Mouse (Mus musculus) kidney, embryonic 15.5 days (tissue): Measurements from ENCODE around the gene Apoa2. TPM values are rescaled to one million over a fixed set of nuclear protein-coding genes. Genes with fewer than 3 reads are reported as not detected.

Source experiments
- ATAC-seq: fragments of 200-750 bp; cut with Nextera tagmentation; replicated peaks from 2 replicates; pipeline ENCODE4 v1.8.0; 2017; ENCODE audit warnings: moderate TSS enrichment; ENCODE audit not compliant: low FRiP score
- H3K27ac ChIP-seq: fragments of 300-500 bp; sonication (generic); 2 replicates; pipeline ENCODE4 v1.5.1; 2015; ENCODE audit warnings: mild to moderate bottlenecking, inconsistent platforms
- H3K27me3 ChIP-seq: fragments of 300-500 bp; sonication (generic); 2 replicates; pipeline ENCODE4 v1.6.1; 2015; ENCODE audit warnings: inconsistent platforms
- H3K36me3 ChIP-seq: fragments of 300-500 bp; sonication (generic); 2 replicates; pipeline ENCODE4 v1.6.1; 2015; ENCODE audit warnings: inconsistent platforms
- H3K4me1 ChIP-seq: fragments of 300-500 bp; sonication (generic); 2 replicates; pipeline ENCODE4 v1.6.1; 2015; ENCODE audit warnings: inconsistent platforms
- H3K4me2 ChIP-seq: fragments of 300-500 bp; sonication (generic); 2 replicates; pipeline ENCODE4 v1.6.1; 2015; ENCODE audit warnings: moderate library complexity, mild to moderate bottlenecking, inconsistent platforms
- H3K4me3 ChIP-seq: fragments of 300-500 bp; sonication (generic); replicated peaks from 2 replicates; pipeline ENCODE4 v1.5.1; 2015; ENCODE audit warnings: mild to moderate bottlenecking, inconsistent platforms
- H3K9ac ChIP-seq: fragments of 300-500 bp; sonication (generic); 2 replicates; pipeline ENCODE4 v1.6.1; 2015; ENCODE audit warnings: mild to moderate bottlenecking, inconsistent platforms
- H3K9me3 ChIP-seq: fragments of 300-500 bp; sonication (generic); replicated peaks from 2 replicates; pipeline ENCODE4 v1.6.1; 2016; ENCODE audit warnings: inconsistent platforms
- WGBS: fragments of 180-500 bp; shearing (Covaris S2); methylation state at CpG from one replicate; pipeline ENCODE4 v1.1.7; 2015; ENCODE audit warnings: mixed read lengths; 5-methylcytosine and 5-hydroxymethylcytosine counted together
- polyA plus RNA-seq: library from polyadenylated mRNA; unstranded; fragments of >200 nt; fragmentation: Nextera tagmentation; extraction: Ambion mirVana; gene quantifications from 2 replicates; pipeline ENCODE4 v1.2.1, GENCODE M21; 2015

Gene Apoa2
- polyA plus RNA-seq, result 45.5 and 97.5 TPM in 2 replicates

DNA sequence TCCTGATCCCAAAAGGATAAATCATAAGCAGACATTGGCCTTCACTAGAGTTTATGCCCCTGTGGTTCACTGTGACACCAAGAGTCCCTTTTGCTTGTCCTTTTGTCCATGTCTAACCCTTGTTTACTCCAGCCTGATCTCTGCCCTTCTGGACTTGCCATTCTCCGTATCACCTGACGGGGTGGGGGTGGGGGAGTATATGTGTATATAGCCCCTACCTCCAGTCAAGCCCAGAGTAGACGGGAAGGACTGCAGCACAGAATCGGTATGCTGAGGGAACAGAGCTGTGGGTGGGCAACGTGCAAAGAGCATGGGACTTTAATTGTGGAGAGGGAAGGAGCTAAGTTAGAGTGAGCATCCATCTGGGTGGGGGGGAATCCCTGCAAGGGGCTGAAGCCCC, at the start of gene Apoa2:
Gene Apoa2 (plus strand): TSS at position 198 of the 400 bp plus-strand sequence.
- no peak for ATAC-seq
- no peak within 1 kb of the TSS for H3K27ac ChIP-seq
- H3K9ac ChIP-seq, result no peak within 1 kb of the TSS
- H3K4me1 ChIP-seq, result peaks cover 24% of the 10 kb centered on the region
- no peak within 1 kb of the TSS for H3K4me3 ChIP-seq
- no peaks in the 10 kb centered on the region for H3K27me3 ChIP-seq
- no peak within 1 kb of the TSS for H3K4me2 ChIP-seq
- no peaks in the 10 kb centered on the region for H3K9me3 ChIP-seq
- WGBS, result 69% methylated on average over 5 of the region's 5 CpGs
- H3K36me3 ChIP-seq, result peaks cover 6% of the 10 kb centered on the region

DNA sequence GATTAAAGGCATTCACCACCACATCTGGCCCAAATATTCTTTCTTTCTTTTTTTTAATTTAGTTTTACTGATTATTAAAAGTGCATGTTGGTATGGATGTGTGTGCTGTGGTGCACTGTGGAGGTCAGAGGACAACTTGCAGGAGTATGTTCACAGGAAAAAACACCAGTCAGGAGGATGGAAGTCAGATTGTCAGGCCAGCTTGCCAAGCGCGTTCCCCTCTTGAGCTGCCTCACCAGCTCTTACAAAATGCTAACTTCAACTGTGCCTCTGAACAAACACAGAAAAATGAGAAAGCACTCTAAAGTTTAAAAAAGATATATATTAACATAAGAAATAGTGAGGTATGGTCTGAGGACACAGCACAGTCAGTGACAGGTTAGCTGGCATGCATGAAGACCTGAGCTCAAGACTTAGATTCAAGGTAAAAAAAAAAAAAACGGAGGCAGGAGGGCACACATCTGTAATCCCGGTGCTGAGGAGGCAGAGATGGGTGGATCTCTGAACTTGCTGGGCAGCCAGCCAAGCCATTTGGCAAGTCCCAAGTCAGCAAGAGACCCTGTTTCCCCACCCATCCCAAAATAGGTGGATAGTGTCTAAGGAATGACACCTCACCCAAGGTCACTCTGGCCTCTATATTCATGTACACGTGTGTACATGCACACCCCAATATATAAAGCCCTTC, 45.2 kb upstream of the Apoa2 start:
- H3K4me2 ChIP-seq, result no peak overlapping the region
- H3K36me3 ChIP-seq, result no peaks in the 10 kb centered on the region
- H3K4me1 ChIP-seq, result no peaks in the 10 kb centered on the region
- H3K27ac ChIP-seq, result no peak overlapping the region
- 64% methylated on average over 5 of the region's 5 CpGs for WGBS
- H3K9ac ChIP-seq, result no peak overlapping the region
- no peak overlapping the region for H3K4me3 ChIP-seq
- no peaks in the 10 kb centered on the region for H3K27me3 ChIP-seq
- no peaks in the 10 kb centered on the region for H3K9me3 ChIP-seq
- ATAC-seq, result no peak

DNA sequence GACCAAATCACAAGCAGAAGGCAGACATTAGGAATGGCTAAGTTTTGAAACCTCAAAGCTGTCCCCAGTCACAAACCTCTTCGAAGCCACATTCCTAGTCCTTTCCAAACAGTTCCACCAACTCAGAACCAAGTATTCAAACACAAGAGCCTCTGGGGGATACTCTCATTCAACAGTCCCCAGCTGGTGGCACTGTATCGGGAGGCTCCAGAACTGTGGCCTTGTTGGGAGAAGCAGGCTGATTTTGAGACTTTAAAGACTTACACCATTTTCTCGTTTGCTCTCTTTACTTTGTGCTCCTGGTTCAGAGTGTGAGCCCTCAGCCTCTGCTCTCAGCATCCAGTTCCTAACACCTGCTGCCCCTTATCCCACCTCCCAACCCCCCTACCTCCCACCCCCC, 41.8 kb upstream of the Apoa2 start:
- Histone ChIP-seq H3K36me3 (no peaks in the 10 kb centered on the region), H3K9me3 (no peaks in the 10 kb centered on the region), H3K4me2 (no peak overlapping the region), H3K27ac (no peak overlapping the region), H3K4me3 (no peak overlapping the region), H3K27me3 (no peaks in the 10 kb centered on the region), H3K4me1 (no peaks in the 10 kb centered on the region), H3K9ac (no peak overlapping the region)
- WGBS, result 81% methylated on average over 3 of the region's 3 CpGs
- no peak for ATAC-seq

DNA sequence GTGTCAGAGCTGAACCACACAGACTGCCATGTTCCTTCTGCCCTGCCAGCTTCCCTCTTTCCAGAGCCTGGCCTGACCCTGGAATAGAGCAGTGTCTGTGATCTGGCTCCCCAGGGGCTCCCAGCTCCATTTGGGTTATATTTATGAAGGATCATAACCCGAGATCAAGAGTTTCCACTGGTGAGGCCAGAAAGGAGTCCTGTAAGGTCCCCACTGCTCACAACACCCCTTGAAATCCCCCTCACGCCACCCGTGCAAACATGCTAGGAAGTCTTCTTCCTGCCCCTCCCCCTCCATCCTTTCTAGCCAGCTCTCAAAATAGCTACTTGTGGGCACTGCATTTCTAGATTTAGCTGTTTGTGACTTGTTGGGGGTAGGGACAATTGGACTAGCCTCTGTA, 41.2 kb upstream of the Apoa2 start:
- Histone ChIP-seq H3K27ac (peak overlapping the region; percentile 42; the same call in 1 of the 2 replicates), H3K36me3 (no peaks in the 10 kb centered on the region), H3K4me2 (no peak overlapping the region), H3K27me3 (no peaks in the 10 kb centered on the region), H3K4me3 (no peak overlapping the region), H3K9me3 (no peaks in the 10 kb centered on the region), H3K9ac (no peak overlapping the region), H3K4me1 (no peaks in the 10 kb centered on the region)
- ATAC-seq, result no peak
- WGBS, result 71% methylated on average over 3 of the region's 3 CpGs

DNA sequence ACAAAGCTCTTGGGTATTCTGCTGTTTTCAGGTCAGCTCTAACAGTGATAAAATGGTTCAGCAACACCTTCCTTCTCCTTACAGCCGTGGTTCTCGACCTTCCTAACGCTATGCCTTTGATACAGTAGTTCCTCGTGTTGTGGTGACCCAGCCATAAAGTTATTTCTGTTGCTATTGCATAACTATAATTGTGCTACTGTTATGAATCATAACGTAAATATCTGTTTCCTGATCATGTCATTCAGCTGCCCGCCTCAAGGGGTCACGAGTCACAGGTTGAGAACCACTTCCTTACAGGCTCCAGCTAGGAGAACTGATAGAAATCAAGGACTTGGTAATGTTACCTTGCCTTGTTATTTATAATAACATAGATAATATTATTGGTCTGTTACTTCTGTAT, 40.5 kb upstream of the Apoa2 start:
- ATAC-seq, result no peak
- H3K4me2 ChIP-seq, result no peak overlapping the region
- no peak overlapping the region for H3K4me3 ChIP-seq
- H3K36me3 ChIP-seq, result no peaks in the 10 kb centered on the region
- H3K27me3 ChIP-seq, result no peaks in the 10 kb centered on the region
- H3K4me1 ChIP-seq, result peaks cover 5% of the 10 kb centered on the region
- H3K9ac ChIP-seq, result no peak overlapping the region
- H3K9me3 ChIP-seq, result no peaks in the 10 kb centered on the region
- no peak overlapping the region for H3K27ac ChIP-seq
- 68% methylated on average over 7 of the region's 7 CpGs for WGBS

DNA sequence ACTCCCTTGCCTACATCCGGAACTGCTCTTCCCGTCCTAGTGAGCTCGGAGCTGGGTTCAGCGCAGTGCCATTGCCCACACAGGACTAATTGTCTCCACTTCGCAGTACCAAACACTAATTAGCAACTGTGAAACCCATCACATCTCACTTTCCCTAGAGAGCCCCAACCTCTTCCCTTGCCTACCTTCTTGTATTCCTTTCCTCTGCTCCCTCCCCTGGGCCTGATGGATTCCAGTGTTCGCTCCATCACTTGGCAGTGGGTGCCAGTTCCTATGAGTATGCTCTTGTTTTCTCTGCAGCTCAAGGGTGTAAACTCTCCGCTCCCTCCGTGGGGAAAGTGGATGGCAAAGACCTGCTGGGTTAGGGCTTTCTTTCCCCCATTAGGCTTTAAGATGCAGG, 39.2 kb upstream of the Apoa2 start:
- WGBS, result 67% methylated on average over 8 of the region's 8 CpGs
- ATAC-seq, result no peak
- Histone ChIP-seq H3K27ac (no peak overlapping the region), H3K27me3 (peaks cover 2% of the 10 kb centered on the region; the same call in 1 of the 2 replicates), H3K4me1 (peaks cover 12% of the 10 kb centered on the region), H3K9me3 (no peaks in the 10 kb centered on the region), H3K9ac (no peak overlapping the region), H3K4me3 (no peak overlapping the region), H3K36me3 (no peaks in the 10 kb centered on the region), H3K4me2 (no peak overlapping the region)

DNA sequence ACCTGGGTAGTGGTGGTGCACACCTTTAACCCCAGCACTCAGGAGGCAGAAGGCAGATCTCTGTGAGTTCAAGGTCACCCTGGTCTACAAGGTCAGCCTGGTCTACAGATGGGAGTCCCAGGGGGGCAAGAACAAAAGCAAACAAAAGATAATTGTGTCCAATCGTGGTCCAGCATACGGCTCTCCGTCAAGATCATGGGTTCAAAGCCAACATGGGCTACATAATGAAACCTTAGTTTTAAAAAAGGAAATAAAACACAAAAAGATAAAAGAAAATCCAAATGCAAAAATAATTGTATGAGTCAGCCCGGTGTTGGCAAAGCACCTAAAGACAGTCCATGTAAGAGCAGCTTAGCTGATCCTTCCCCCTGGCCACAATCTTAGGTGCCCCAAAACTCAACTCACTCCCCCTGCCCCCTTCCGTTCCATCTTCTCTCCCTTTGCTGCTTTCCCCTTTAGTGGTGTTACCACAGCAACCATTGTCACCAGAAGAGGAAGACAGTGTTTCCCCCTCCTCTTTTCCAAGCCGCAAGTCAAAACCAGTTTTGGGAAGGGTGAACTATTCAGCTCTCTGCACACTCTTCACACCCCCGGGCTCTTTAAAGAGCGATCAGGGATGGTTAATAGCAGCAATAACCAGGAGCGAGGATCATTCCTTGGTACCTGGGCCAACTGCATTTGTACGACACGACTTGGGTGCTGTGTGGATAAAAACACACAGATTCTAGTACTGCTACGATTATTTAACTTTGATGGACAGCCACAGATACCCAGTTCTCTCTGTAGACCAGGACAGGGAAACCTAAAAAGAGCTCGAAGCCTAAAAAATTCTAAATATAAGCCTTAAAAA, 36.8 kb upstream of the Apoa2 start:
- H3K27ac ChIP-seq, result no peak overlapping the region
- H3K27me3 ChIP-seq, result peaks cover 25% of the 10 kb centered on the region
- no peaks in the 10 kb centered on the region for H3K36me3 ChIP-seq
- H3K9me3 ChIP-seq, result no peaks in the 10 kb centered on the region
- 60% methylated on average over 13 of the region's 13 CpGs for WGBS
- peaks cover 17% of the 10 kb centered on the region for H3K4me1 ChIP-seq
- no peak overlapping the region for H3K4me3 ChIP-seq
- H3K9ac ChIP-seq, result no peak overlapping the region
- H3K4me2 ChIP-seq, result no peak overlapping the region
- ATAC-seq, result no peak

DNA sequence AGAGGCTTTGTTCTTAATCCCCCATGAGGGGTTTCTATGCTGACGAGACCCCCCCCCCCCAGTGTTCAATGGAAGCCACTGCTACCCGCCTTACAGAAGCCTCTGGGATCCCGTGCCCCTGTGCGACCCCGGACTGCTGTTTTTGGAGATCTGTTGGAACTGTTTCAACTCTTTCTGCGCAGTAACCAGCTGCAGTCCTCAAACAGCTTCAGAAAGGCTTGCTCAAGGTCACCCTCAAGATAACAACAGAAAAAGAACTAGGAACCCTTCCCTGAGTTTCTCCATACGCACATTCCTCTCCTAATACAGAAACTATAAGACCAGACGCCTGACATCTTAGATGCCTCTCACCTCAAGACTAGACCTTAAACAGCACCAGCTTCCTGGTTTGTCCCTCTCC, 35.8 kb upstream of the Apoa2 start:
- Histone ChIP-seq H3K9me3 (no peaks in the 10 kb centered on the region), H3K4me3 (no peak overlapping the region), H3K9ac (no peak overlapping the region), H3K4me2 (0 out of 2 replicates have a peak overlapping the region, but pooled peaks have one; percentile 31), H3K36me3 (no peaks in the 10 kb centered on the region), H3K4me1 (peaks cover 26% of the 10 kb centered on the region), H3K27me3 (peaks cover 35% of the 10 kb centered on the region), H3K27ac (0 out of 2 replicates have a peak overlapping the region, but pooled peaks have one; percentile 7)
- ATAC-seq, result no peak
- 41% methylated on average over 8 of the region's 8 CpGs for WGBS

DNA sequence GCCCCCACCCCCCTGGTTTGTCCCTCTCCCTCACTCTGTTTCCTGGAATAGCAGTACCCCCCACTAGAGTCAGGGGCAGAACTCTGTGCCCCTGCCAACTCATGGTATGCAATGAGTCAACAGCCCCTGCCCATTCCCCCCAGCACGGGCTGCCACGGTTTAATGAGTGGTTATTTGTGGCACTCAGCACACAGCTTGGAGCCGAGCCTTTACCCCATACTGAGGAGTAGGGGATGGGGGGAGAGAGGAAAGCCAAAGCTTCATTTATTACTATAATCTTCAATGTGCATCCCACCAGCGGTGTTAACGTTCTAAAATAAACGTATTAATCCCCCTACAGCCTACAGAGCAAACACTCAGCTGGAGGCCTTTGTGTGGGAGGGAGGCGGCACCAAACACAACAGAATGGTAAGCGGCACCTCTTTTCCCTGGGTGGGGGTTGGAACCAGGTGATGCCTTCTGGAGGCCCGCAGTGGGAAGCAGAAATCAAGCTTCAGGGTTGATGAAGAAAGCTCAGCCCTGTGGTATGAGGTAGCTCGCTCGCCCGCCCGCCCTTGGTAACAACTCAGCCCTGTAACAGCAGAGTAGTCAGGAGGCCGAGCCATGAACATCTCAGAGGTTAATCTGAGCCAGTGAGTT, 35.3 kb upstream of the Apoa2 start:
- H3K27ac ChIP-seq, result 0 out of 2 replicates have a peak overlapping the region, but pooled peaks have one; percentile 7
- no peak overlapping the region for H3K4me3 ChIP-seq
- H3K9me3 ChIP-seq, result no peaks in the 10 kb centered on the region
- H3K4me2 ChIP-seq, result no peak overlapping the region
- no peak overlapping the region for H3K9ac ChIP-seq
- H3K4me1 ChIP-seq, result peaks cover 28% of the 10 kb centered on the region
- no peak for ATAC-seq
- H3K27me3 ChIP-seq, result peaks cover 40% of the 10 kb centered on the region
- H3K36me3 ChIP-seq, result no peaks in the 10 kb centered on the region
- 47% methylated on average over 14 of the region's 14 CpGs for WGBS

DNA sequence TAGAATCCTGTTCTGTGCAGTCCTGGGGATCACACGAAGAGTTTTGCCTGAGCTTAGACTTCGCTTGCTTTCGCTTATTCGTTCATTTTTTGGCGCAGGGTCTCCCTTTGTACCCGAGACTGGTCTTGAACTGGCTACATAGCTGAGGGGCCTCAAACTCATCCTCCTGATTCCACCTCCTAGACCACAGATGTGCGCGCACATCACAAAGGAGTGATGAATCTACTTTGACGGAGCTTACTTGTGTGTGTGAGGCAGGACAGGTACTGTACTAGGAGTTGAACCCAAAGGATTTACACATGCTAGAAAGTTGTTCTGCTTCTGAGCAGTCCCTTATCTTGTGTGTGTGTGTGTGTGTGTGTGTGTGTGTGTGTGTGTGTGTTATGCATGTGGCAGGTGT, 34.0 kb upstream of the Apoa2 start:
- Histone ChIP-seq H3K9me3 (no peaks in the 10 kb centered on the region), H3K27me3 (peaks cover 53% of the 10 kb centered on the region), H3K36me3 (no peaks in the 10 kb centered on the region), H3K4me2 (no peak overlapping the region), H3K27ac (no peak overlapping the region), H3K4me1 (peaks cover 36% of the 10 kb centered on the region), H3K4me3 (no peak overlapping the region), H3K9ac (no peak overlapping the region)
- 96% methylated on average over 9 of the region's 9 CpGs for WGBS
- no peak for ATAC-seq

DNA sequence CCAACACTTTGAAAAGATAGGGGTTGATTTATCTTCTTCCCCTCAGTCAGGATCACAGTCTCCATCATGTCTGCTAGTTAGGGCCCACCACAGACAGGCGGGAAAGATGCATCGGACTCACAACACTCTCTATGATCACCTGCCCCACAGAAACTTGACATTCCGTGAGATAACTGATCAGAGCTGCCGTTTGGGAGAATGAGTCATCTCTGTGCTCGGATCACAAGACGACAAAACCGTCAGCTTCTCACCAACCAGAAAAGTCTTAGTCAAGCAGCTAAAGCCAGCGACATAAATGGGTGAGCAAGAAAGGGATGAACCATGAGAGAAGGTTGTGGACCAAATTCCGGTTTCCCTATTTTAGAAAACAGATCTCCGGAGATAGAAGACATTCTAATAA, 32.6 kb upstream of the Apoa2 start:
- ATAC-seq, result no peak
- no peaks in the 10 kb centered on the region for H3K36me3 ChIP-seq
- no peaks in the 10 kb centered on the region for H3K9me3 ChIP-seq
- no peak overlapping the region for H3K27ac ChIP-seq
- no peak overlapping the region for H3K9ac ChIP-seq
- H3K4me3 ChIP-seq, result no peak overlapping the region
- H3K4me2 ChIP-seq, result no peak overlapping the region
- H3K27me3 ChIP-seq, result peaks cover 67% of the 10 kb centered on the region
- WGBS, result 41% methylated on average over 10 of the region's 10 CpGs
- peaks cover 42% of the 10 kb centered on the region for H3K4me1 ChIP-seq
